Mouse (Mus musculus) layer of hippocampus, adult 8-10 months (tissue): ENCODE data around the gene Ssxb6. TPM values are rescaled to one million over a fixed set of nuclear protein-coding genes. Genes with fewer than 3 reads are reported as not detected.
"Not testable (repeated sequence)": the region's sequence is repeated elsewhere in the genome, so short reads cannot be mapped to it uniquely, and the experiment has no call there.

Experiments used
- DNase-seq, 2 experiments: peaks; one replicate each; pipeline ENCODE4 v3.0.0; 2022; ENCODE audit warnings: low spot score in 2 of 2
- total RNA-seq, 4 experiments: library from RNA; stranded (reverse); gene quantifications; 2 replicates each; pipeline ENCODE4 v1.2.4; 2022

Ssxb6 gene
- not detected for total RNA-seq

- DNase-seq: not testable (repeated sequence)
These were observed at the start of gene Ssxb6 for GRCm38 (mm10) chrX:8548155-8548554. Gene Ssxb6 (minus strand): TSS chrX:8548255.

- DNase-seq: not testable (repeated sequence)
These were observed 43.7 kb upstream of the Ssxb6 start, which contains the start of gene Ssxb3 for GRCm38 (mm10) chrX:8591716-8592115. Gene Ssxb3 (minus strand): TSS chrX:8591816.

GRCm38 (mm10) chrX:8524854-8525253 lies 23.2 kb downstream of the Ssxb6 start, which contains the start of gene Gm14459:
Gene Gm14459 (minus strand): TSS chrX:8524954.
- DNase-seq: no peak

Other genes with a start within 250 kb of the Ssxb6 start
- not detected for gene Ssxb10, start 220.8 kb downstream of the Ssxb6 start, total RNA-seq
- not detected for gene Ssxb9, start 181.3 kb downstream of the Ssxb6 start, total RNA-seq
- not detected for gene Ssxb1, start 134.9 kb downstream of the Ssxb6 start, total RNA-seq
- not detected for gene Ssxb2, start 86.5 kb downstream of the Ssxb6 start, total RNA-seq
- gene Gm14459, start 23.3 kb downstream of the Ssxb6 start, total RNA-seq: not detected
- gene Ssxb3, start 43.6 kb upstream of the Ssxb6 start, total RNA-seq: not detected
- not detected for gene Ssxb8, start 142.6 kb upstream of the Ssxb6 start, total RNA-seq
- under 1 TPM in 1 of 4 experiments, not detected in 3; 0.78 TPM for gene Ssx9, start 200.2 kb upstream of the Ssxb6 start, total RNA-seq